Mouse (Mus musculus): ENCODE results near the gene Afmid.

Gene Afmid

GRCm38 (mm10) chr11:117886000-117886399 is 60.3 kb downstream of the Afmid start:
- DNase-seq = no peak

GRCm38 (mm10) chr11:117888168-117888852 is 62.6 kb downstream of the Afmid start:
- no peak for DNase-seq

- DNase-seq = no peak
Observed at GRCm38 (mm10) chr11:117888853-117889822, 63.4 kb downstream of the Afmid start.

All from B cell, adult 2 months (primary cell).